Mouse (Mus musculus) embryonic facial prominence, embryonic 14.5 days (tissue): Measurements from ENCODE around the gene Mdfi. TPM values are rescaled to one million over a fixed set of nuclear protein-coding genes. Genes with fewer than 3 reads are reported as not detected.

ENCODE experiments used
- ATAC-seq: fragments of 200-750 bp; cut with Nextera tagmentation; 2 replicates; pipeline ENCODE4 v1.8.0; 2017; ENCODE audit warnings: low read depth, moderate number of reproducible peaks, moderate TSS enrichment
- DNase-seq: peaks from one replicate; pipeline ENCODE4 v3.0.0-alpha.2; 2015; ENCODE audit warnings: low spot score
- H3K27ac ChIP-seq: fragments of 300-500 bp; sonication (generic); replicated peaks from 2 replicates; pipeline ENCODE4 v1.5.1; 2014; ENCODE audit warnings: low read depth, mild to moderate bottlenecking, low read length, moderate library complexity
- H3K27me3 ChIP-seq: fragments of 300-500 bp; sonication (generic); replicated peaks from 2 replicates; pipeline ENCODE4 v1.6.1; 2014; ENCODE audit warnings: low read length; ENCODE audit not compliant: control insufficient read depth, insufficient read depth
- H3K36me3 ChIP-seq: fragments of 300-500 bp; sonication (generic); 2 replicates; pipeline ENCODE4 v1.6.1; 2014; ENCODE audit warnings: low read length, mixed read lengths; ENCODE audit not compliant: control insufficient read depth, insufficient read depth
- H3K4me1 ChIP-seq: fragments of 300-500 bp; sonication (generic); 2 replicates; pipeline ENCODE4 v1.6.1; 2014; ENCODE audit warnings: antibody characterized with exemption, low read length; ENCODE audit not compliant: control insufficient read depth, insufficient read depth
- H3K4me2 ChIP-seq: fragments of 300-500 bp; sonication (generic); 2 replicates; pipeline ENCODE4 v1.6.1; 2014; ENCODE audit warnings: low read depth, mild to moderate bottlenecking, low read length, moderate library complexity, mixed read lengths
- H3K4me3 ChIP-seq: fragments of 300-500 bp; sonication (generic); 2 replicates; pipeline ENCODE4 v1.5.1; 2014; ENCODE audit warnings: low read depth, mild to moderate bottlenecking, low read length
- H3K9ac ChIP-seq: fragments of 300-500 bp; sonication (generic); 2 replicates; pipeline ENCODE4 v1.6.1; 2014; ENCODE audit warnings: low read depth, mild to moderate bottlenecking, low read length, moderate library complexity, mixed read lengths
- H3K9me3 ChIP-seq: fragments of 300-500 bp; sonication (generic); 2 replicates; pipeline ENCODE4 v1.6.1; 2016; ENCODE audit warnings: low read length; ENCODE audit not compliant: control insufficient read depth
- WGBS: fragments of 180-500 bp; shearing (Covaris S2); extraction: QIAGEN DNeasy Blood & Tissue Kit; methylation state at CpG from one replicate; pipeline ENCODE4 v1.1.7; 2014; 5-methylcytosine and 5-hydroxymethylcytosine counted together
- polyA plus RNA-seq: library from polyadenylated mRNA; unstranded; fragments of >200 nt; fragmentation: Nextera tagmentation; extraction: Ambion mirVana; gene quantifications from 2 replicates; pipeline ENCODE4 v1.2.1, GENCODE M21; 2014

Gene Mdfi
- polyA plus RNA-seq, 1 experiment from 2014 or later: 54.5 TPM

DNA sequence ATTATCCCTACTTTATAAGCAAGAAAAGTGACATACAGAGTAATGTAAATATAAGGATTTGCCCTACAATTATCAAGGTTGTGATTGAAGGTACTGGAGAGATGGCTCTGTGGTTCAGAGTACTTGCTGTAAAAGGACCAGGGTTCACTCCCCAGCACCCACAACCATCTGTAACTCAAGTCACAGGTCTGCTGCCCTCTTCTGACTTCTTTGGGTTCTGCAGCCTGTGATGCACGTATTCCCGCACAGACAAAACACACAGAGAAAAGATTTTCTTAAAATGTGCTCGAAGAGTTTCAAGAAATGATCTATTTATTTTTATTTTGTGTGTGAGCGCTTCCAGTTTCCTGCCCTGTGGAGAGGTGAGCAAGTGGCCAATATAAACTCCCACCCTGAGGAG lies 30.8 kb downstream of the Mdfi start:
- DNase-seq: no peak
- H3K36me3 ChIP-seq: no peaks in the 10 kb centered on the region
- no peak overlapping the region for H3K4me3 ChIP-seq
- WGBS: 91% methylated on average over 4 of the region's 4 CpGs
- no peak overlapping the region for H3K9ac ChIP-seq
- no peak for ATAC-seq
- peaks cover 19% of the 10 kb centered on the region for H3K4me1 ChIP-seq
- 0 out of 2 replicates have a peak overlapping the region, but pooled peaks have one; percentile 3 for H3K27ac ChIP-seq
- H3K9me3 ChIP-seq: no peaks in the 10 kb centered on the region
- no peaks in the 10 kb centered on the region for H3K27me3 ChIP-seq
- no peak overlapping the region for H3K4me2 ChIP-seq

DNA sequence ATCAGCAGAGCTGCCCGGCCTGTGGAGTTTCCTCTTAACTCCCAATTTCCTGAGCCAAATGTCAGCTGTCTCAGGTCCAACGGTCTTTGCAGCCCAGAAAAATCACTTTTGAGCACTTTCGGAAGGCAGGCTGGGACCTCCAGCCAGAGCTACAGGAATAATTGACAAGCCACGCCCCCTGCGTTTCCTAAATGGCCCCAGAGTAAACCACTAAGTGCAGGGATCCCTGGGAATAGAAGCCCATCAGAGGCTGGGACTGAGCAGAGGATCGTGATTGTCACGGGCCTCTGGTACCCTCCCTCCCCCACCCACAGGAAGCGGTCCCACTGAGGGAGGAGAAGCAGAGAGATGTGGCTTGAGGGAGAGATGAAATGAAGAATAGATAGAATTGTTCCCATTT lies 31.7 kb downstream of the Mdfi start:
- ATAC-seq (peak; percentile 53; the same call in 1 of the 2 replicates), DNase-seq (peak; percentile 78)
- peak overlapping the region; percentile 31; the same call in 1 of the 2 replicates for H3K27ac ChIP-seq

DNA sequence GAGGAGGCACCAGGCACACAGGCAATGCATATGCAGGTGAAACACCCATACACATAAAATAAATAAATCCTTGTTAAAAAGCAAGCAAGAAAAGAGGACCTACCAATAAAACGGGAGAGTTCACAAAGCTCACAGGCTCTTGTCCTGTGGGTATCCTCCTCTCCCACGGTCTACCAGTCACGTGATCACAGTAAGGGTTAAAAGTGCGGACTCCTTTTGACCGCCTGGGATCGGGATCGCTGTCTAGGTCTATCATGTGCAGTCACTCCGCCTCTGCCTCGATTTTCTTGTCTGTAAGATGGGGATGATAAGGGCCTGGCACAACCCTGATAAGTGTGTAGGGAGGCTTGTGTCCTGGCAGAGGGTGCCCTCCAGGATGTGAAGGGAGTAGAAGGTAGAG lies 37.1 kb downstream of the Mdfi start:
- no peak for ATAC-seq
- H3K4me2 ChIP-seq: no peak overlapping the region
- no peaks in the 10 kb centered on the region for H3K9me3 ChIP-seq
- WGBS: 75% methylated on average over 9 of the region's 9 CpGs
- no peak overlapping the region for H3K9ac ChIP-seq
- no peak for DNase-seq
- H3K27ac ChIP-seq: no peak overlapping the region
- H3K4me3 ChIP-seq: no peak overlapping the region
- H3K27me3 ChIP-seq: no peaks in the 10 kb centered on the region
- no peaks in the 10 kb centered on the region for H3K36me3 ChIP-seq
- 0 out of 2 replicates have a peak, but pooled peaks cover under 1% of the 10 kb centered on the region for H3K4me1 ChIP-seq

More for the DNA sequence above, 31.7 kb downstream of the Mdfi start:
- 5% methylated on average over 8 of the region's 8 CpGs for WGBS
- Histone ChIP-seq H3K4me3 (no peak overlapping the region), H3K4me2 (no peak overlapping the region), H3K9ac (no peak overlapping the region), H3K4me1 (peaks cover 19% of the 10 kb centered on the region), H3K9me3 (no peaks in the 10 kb centered on the region), H3K36me3 (no peaks in the 10 kb centered on the region), H3K27me3 (no peaks in the 10 kb centered on the region)

DNA sequence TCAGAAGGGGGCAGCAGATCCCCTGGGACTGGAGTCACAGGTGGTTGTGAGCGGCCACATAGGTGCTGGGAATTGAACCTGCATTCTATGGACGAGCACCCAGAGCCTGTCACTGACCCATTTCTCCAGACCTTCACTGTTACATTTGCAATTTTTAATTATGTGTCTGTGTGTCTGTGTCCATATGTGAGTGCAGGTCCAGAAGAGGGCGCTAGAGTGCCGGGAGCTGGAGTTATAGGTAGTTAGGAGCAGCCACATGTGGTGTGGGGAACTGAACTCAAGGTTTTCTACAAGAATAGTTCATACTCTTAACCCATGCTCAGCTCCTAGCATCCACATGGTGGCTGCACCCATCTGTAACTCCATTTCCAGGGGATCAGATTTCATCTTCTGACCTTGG lies 37.5 kb downstream of the Mdfi start:
- H3K4me2 ChIP-seq: no peak overlapping the region
- DNase-seq (no peak), ATAC-seq (no peak)
- H3K4me1 ChIP-seq: no peaks in the 10 kb centered on the region
- H3K4me3 ChIP-seq: no peak overlapping the region
- H3K9ac ChIP-seq: no peak overlapping the region
- no peaks in the 10 kb centered on the region for H3K36me3 ChIP-seq
- 73% methylated on average over 4 of the region's 4 CpGs for whole genome bisulfite sequencing
- H3K9me3 ChIP-seq: no peaks in the 10 kb centered on the region
- no peaks in the 10 kb centered on the region for H3K27me3 ChIP-seq
- H3K27ac ChIP-seq: no peak overlapping the region

DNA sequence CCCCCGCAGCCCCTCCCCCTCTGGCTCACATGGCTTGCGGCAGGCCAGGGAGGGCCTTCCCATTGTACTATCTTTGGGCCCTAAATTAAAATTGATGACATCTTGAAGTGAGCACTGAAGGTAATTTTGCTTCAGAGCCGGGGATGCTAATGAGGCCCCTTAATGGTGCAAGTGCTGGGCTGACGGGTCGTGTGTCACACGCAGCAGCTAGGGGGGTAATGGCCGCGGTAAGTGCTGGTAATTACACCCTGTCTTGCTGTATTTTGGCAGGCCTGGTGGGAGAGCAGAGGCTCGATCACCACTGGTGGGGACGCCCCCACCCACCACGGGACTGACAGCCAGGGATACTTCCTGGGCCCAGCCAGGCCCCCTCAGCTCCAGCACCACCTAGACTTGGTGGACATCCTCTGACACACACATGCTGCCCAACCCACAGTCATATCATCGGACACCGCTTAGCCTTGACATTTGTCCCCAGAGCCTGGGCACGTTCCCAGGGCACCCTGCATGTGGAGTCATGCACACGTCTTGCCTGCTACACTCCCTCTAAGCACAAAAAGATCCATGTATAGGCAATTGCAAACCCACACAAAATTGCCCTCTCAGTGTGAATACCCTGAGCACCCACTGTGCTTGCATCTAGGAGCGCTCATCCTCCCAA lies 38.2 kb downstream of the Mdfi start:
- 46% methylated on average over 15 of the region's 16 CpGs for WGBS
- DNase-seq: no peak

DNA sequence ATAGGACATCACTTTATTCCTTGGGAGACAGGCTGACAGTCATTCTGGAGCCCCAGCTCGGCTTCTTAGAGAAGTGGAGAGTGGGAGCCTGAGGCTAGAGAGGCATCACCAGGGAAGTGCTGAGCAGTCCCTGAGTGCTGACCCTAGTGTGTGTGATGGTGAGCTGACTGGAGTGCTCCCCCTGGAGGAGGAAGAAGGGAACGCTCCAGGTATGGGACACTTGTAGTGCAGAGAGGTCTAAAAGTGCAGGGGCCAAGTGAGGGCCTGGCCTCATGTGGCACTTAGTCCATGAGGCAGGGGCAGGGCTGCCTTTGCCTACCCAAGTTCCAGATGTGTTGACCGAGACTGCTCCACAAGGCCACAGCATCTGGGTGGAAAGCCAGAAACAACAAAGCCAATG lies 39.0 kb downstream of the Mdfi start:
- Histone ChIP-seq H3K27me3 (no peaks in the 10 kb centered on the region), H3K4me3 (no peak overlapping the region), H3K4me1 (no peaks in the 10 kb centered on the region), H3K9me3 (no peaks in the 10 kb centered on the region), H3K36me3 (no peaks in the 10 kb centered on the region), H3K4me2 (no peak overlapping the region), H3K9ac (no peak overlapping the region), H3K27ac (no peak overlapping the region)
- ATAC-seq: no peak
- no peak for DNase-seq
- 34% methylated on average over 3 of the region's 3 CpGs for WGBS

More for the DNA sequence above, 38.2 kb downstream of the Mdfi start:
- Histone ChIP-seq H3K4me1 (no peaks in the 10 kb centered on the region), H3K27me3 (no peaks in the 10 kb centered on the region), H3K4me3 (no peak overlapping the region), H3K9ac (peak overlapping the region; percentile 11; the same call in 1 of the 2 replicates), H3K9me3 (no peaks in the 10 kb centered on the region), H3K36me3 (no peaks in the 10 kb centered on the region), H3K4me2 (no peak overlapping the region), H3K27ac (no peak overlapping the region)
- ATAC-seq: no peak

DNA sequence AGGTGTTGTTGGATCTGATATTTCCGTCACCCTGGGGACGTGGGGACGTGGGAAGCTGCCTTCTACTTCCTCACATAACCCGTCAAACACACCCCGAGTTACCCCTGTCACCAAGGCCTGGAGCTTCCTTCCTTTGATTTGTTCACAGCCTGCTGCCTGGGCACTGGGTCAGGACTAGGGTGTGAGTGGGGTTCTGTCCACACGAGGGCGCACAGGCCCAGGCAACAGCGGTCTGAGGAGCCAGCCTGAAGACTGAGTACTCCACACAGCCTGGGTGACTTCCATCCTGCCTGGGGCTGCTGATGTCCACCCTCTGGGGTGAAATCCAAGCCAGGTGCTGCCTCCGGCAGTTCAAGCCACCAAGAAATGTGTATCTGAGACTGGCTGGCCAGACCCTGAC lies 41.1 kb downstream of the Mdfi start:
- H3K4me2 ChIP-seq: no peak overlapping the region
- H3K27ac ChIP-seq: no peak overlapping the region
- peak; percentile 81 for DNase-seq
- H3K9me3 ChIP-seq: no peaks in the 10 kb centered on the region
- H3K36me3 ChIP-seq: no peaks in the 10 kb centered on the region
- WGBS: 8% methylated on average over 9 of the region's 9 CpGs
- peak; percentile 85 for ATAC-seq
- H3K4me1 ChIP-seq: peaks cover 7% of the 10 kb centered on the region
- H3K27me3 ChIP-seq: no peaks in the 10 kb centered on the region
- no peak overlapping the region for H3K9ac ChIP-seq
- no peak overlapping the region for H3K4me3 ChIP-seq

DNA sequence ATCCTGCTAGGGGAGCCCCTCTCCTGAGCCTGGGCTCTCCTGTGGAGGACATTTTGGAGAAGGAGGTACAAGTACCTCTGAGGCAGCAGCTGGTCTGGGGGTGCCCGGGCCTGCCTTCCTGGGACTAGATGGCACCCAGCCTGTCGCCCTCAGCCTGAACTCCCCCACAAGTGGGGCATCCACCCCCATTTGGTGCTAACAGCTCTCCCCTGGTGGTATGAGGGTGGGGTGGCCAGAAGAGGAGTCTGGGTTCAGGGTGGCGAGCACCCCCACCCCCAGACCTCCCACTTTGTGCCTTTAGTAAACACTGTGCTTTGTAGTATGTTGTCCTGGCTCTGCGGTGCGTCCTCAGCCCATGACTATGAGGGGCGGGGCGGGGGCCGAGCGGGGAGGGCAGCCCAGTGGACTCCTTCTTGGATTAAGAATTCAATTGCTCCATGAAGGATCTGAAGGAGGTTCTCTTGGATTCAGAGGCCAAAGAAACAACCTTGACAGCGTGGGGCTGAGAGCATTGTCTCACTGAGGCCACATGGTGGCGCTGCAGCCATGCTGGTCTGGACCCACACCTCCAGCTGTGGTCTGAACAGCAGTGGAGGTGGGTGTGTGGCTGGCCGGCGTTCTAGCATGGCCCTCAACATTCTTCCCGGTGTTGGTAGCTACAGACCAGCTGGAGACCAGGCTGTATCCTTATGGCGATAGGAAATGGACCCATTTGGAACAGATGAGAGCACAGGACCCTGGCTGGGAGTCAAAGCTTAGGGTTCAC lies 42.2 kb downstream of the Mdfi start:
- 24% methylated on average over 15 of the region's 15 CpGs for WGBS
- no peak overlapping the region for H3K4me3 ChIP-seq

More for the DNA sequence above, 42.2 kb downstream of the Mdfi start:
- ATAC-seq (peak; percentile 65), DNase-seq (peak; percentile 84)
- Histone ChIP-seq H3K27me3 (no peaks in the 10 kb centered on the region), H3K4me1 (peaks cover 16% of the 10 kb centered on the region), H3K9me3 (no peaks in the 10 kb centered on the region), H3K4me2 (no peak overlapping the region), H3K27ac (no peak overlapping the region), H3K36me3 (no peaks in the 10 kb centered on the region), H3K9ac (peak overlapping the region; percentile 42; the same call in 1 of the 2 replicates)
